Mouse (Mus musculus): ENCODE measurements around the gene Dhx58.

- TF ChIP-seq POLR2A (IDR thresholded peaks at IDR 0.05; ENCODE audit: extremely low read depth, insufficient read depth, low read length) (no peak), CTCF (IDR thresholded peaks at IDR 0.05; ENCODE audit: low read depth, low read length) (peak; percentile 83)
These were observed 10.5 kb upstream of the Dhx58 start for GRCm38 (mm10) chr11:100714534-100714915.
